Mouse (Mus musculus) megakaryocyte, embryonic 14.5 days (primary cell): Measurements from ENCODE around the gene Rnase10. TPM values are rescaled to one million over a fixed set of nuclear protein-coding genes. Genes with fewer than 3 reads are reported as not detected.
"Not testable (repeated sequence)": the region's sequence is repeated elsewhere in the genome, so short reads cannot be mapped to it uniquely, and the experiment has no call there.

Source experiments
- H3K27me3 ChIP-seq: replicated peaks from 2 replicates; pipeline ENCODE3; 2012; ENCODE audit warnings: inconsistent platforms
- H3K36me3 ChIP-seq: replicated peaks from 2 replicates; pipeline ENCODE3; 2012; ENCODE audit warnings: low read length, inconsistent platforms, mixed read lengths
- H3K4me1 ChIP-seq: 2 replicates; pipeline ENCODE4 v1.6.1; 2012; ENCODE audit warnings: inconsistent platforms
- H3K4me3 ChIP-seq: replicated peaks from 2 replicates; pipeline ENCODE3; 2012; ENCODE audit warnings: moderate library complexity, mild to moderate bottlenecking, inconsistent platforms
- H3K9me3 ChIP-seq: 2 replicates; pipeline ENCODE4 v1.6.1; 2012; ENCODE audit warnings: inconsistent platforms
- FLI1 ChIP-seq: IDR thresholded peaks from 2 replicates; pipeline ENCODE4 v1.6.1; 2012; ENCODE audit warnings: low read length, inconsistent platforms, mixed read lengths
- GATA1 ChIP-seq: IDR thresholded peaks from 3 replicates; pipeline ENCODE4 v1.6.1; 2012; ENCODE audit warnings: mixed read lengths, low read length, inconsistent platforms, borderline replicate concordance
- polyA plus RNA-seq: library from polyadenylated mRNA; stranded (reverse); fragments of >175 nt; gene quantifications from 2 replicates; pipeline ENCODE4 v1.2.3, GENCODE M21; 2012; ENCODE audit warnings: low replicate concordance; ENCODE audit not compliant: insufficient read depth

The Rnase10 gene
- not detected in 2 replicates for polyA plus RNA-seq

DNA sequence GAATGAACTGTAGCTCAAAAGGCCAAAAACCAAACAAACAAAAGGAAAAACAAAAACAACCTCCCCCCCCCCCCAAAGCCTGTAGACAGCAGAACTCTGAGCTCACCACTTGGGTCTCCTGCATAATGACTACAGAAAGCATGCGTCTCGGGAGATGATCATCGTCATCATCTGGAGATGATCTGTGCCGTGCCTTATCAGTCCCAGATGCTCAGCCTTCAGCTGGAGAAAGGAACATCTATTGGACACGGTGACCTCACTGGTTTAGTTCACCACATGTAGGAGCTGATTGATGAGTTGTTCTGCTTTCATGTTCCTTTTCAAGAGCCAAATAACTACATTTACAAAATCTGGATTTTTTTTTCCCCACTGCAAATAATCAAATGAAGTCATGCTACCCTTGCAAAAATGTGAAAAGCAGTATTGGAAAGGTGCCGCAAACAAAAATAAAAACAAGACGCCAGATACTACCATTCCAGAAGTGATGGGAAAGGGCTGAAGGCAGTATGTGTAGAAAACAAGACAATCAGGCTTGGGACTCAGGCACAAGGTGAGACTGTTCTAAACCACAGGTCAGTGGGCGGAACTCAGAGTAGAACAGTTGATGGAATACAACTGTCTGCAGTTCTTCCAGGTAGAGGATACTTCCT is at the start of gene Rnase10:
Rnase10 (plus strand) TSS at position 600 of the 650 bp plus-strand sequence.
- no peak for TF ChIP-seq GATA1
- no peak for TF ChIP-seq FLI1
- H3K4me1 ChIP-seq = 0 out of 2 replicates have a peak, but pooled peaks cover 3% of the 10 kb centered on the region
- H3K27me3 ChIP-seq = no peaks in the 10 kb centered on the region
- no peak within 1 kb of the TSS for H3K4me3 ChIP-seq
- no peaks in the 10 kb centered on the region for H3K36me3 ChIP-seq
- peaks cover 10% of the 10 kb centered on the region for H3K9me3 ChIP-seq

DNA sequence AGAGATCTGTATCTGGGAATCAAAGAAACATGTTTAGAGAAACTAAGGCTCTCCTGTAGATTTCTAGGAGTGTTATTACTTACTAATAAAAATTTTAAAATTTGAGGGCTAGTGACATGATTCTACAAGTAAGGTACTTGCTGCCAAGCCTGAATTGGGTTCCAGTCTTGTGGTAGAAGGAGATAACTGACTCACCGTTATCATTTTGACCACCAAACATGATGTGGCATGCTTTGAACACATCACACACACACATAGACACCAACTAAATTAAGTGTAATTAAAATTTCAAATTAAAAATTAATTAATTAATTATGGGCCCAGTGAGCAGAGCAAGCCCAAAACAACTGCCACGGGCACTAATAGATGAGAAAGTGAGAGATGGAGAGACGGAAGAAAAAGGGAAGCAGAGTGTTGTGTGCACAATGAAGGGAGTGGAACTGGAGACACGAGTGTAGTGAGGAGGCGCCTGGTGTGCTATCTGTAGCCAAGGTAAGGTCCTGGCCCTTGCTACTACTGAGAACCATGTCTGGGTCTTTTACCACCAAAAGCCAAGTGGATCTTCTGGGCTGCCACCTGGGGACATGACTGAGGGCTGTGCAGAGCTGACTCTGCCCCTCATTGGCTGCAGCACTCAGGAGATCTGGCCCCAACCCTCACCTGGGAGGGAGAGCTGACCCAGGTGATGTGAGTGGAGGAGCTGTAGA is 49.1 kb upstream of the Rnase10 start:
- not testable (repeated sequence) for H3K27me3 ChIP-seq, H3K4me1 ChIP-seq, H3K9me3 ChIP-seq, H3K4me3 ChIP-seq, H3K36me3 ChIP-seq

DNA sequence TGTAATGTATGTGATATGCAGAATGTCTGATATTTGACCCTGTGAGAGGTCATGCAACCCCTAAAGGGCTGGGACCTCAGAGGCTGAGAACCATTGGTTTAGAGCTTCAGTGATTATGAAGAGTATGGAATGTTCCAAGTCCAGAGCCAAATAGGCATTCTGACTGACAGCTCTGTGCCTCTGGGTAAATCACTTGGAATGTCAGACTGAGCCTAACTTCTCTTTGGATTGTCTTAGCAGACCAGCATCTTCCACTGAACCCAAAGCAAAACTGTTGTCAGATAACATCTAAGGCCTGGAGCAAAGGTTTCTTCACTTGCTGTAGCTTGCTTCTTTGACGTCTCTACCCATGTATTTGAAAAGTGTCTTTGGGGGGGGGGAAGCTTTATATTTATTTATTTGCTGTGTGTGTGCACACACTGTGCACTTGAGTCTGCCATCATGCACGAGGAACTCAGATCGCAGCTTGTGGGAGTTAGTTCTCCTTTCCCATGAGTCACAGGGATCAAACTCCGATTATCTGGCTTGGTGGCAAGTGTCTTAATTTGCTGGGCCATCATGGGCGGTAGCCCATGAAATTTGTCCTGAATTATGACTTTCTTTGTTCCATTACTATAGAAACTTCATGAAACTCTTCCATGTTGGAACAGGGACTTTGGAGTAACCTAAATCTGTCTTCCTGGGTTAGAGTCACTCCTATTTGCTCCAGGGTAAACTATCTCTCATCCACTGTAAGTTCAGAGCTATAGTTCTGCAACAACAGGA is 39.2 kb upstream of the Rnase10 start:
- Histone ChIP-seq H3K4me3 (no peak overlapping the region), H3K4me1 (peaks cover 6% of the 10 kb centered on the region), H3K27me3 (no peaks in the 10 kb centered on the region), H3K36me3 (peaks cover 3% of the 10 kb centered on the region), H3K9me3 (no peaks in the 10 kb centered on the region)
- TF ChIP-seq FLI1 (no peak), GATA1 (no peak)

DNA sequence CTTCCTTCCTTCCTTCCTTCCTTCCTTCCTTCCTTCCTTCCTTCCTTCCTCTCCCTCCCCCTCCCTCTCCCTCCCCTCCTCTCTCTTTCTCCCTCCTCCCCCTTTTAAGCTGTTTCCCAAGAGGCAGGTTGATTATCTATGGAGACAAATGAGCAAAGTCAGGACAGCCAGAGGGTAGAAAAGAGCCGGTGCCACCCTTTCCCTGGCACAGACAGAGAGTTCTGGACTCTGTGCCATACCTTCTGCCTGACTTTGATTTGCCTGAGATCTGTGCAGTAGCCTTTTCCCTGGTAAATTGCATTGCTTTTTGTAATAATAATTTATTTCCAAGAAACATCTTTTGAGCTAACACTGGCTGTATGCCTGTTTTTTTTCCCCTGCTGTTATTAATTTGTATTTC is 38.5 kb upstream of the Rnase10 start:
- H3K4me1 ChIP-seq = peaks cover 6% of the 10 kb centered on the region
- TF ChIP-seq GATA1 = no peak
- no peak for TF ChIP-seq FLI1
- no peaks in the 10 kb centered on the region for H3K9me3 ChIP-seq
- H3K4me3 ChIP-seq = no peak overlapping the region
- H3K36me3 ChIP-seq = no peaks in the 10 kb centered on the region
- no peaks in the 10 kb centered on the region for H3K27me3 ChIP-seq

DNA sequence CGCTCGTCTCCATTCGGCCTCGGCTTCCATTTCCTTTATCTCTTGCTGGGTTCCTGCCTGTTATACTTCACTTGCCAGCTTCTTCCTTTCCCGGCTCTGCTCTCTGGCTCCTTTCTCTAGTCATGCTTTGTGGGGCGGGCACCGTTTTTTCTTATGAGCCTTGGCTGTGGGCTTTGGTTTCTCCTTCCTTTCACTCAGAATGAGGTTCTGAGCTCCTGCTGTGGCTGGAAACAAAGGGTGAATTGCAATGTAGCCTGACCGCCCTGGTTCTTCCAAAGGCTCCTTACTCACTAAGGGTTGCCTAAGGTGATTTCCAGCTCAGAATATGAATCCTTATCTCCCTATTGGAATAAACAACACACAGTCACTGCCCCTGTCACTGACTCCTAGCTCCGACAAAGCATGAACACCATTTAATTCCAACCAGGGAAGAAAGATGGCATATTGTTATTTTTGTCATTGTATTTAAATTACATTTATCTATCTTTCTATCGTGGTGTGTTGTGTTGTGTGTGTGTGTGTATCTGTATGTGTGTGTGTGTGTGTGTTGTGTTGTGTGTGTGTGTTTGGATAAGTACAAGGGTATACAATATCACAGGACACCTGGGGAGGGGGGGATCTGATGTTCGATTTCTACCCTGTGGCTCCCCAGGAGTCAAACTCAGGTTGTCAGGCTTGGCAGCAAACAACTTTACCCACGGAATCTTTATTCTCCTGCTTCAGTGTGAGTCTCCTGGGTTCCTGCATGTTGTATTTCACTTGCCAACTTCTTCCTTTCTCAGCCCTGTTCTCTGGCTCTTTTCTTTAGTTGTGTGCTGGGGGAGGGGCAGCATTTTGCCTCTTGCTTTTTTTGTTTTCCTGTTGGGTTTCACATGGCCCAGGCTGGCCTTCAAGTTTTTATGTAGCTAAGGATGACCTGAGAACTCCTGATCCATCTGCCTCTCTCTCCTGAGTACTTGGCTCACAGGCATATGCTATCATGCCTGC is 37.7 kb upstream of the Rnase10 start:
- H3K27me3 ChIP-seq = no peaks in the 10 kb centered on the region
- TF ChIP-seq FLI1 = no peak
- no peaks in the 10 kb centered on the region for H3K36me3 ChIP-seq
- H3K4me1 ChIP-seq = peaks cover 6% of the 10 kb centered on the region
- H3K9me3 ChIP-seq = no peaks in the 10 kb centered on the region
- H3K4me3 ChIP-seq = no peak overlapping the region

DNA sequence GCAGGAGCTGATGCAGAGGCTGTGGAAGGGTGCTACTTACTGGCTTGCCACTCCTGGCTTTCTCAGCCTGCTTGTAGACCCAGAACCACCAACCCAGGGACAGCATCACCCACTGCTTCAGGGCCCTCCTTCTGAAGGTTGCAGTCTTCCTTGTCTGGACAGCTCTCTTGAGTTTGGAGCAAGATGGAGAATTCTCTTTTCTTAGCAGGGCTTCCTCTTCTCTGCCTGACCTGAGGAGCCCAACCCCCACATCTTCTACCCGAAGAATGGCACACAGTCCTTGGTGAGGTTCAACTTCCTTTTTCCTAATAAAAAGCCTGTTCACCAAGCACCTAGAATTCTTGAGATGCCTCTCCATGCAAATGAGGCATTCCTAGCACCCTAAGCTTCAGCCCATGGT is 36.7 kb upstream of the Rnase10 start:
- H3K4me1 ChIP-seq = peaks cover 6% of the 10 kb centered on the region

DNA sequence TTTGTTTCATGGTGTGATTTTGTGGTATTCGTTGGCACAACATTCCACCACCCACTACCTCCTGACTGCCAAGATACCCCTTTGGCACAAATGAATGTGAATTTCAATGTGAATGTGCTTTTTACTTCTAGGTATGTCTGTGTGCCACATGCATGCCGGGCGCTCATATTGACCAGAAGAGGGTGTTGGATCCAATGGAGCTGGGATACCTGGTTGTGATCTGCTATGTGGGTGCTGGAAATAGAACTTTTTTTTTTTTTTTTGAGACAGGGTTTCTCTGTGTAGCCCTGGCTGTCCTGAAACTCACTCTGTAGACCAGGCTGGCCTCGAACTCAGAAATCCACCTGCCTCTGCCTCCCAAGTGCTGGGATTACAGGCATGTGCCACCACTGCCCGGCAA is 34.5 kb upstream of the Rnase10 start:
- H3K27me3 ChIP-seq, H3K36me3 ChIP-seq, H3K4me3 ChIP-seq, H3K9me3 ChIP-seq, H3K4me1 ChIP-seq: not testable (repeated sequence)

More for the DNA sequence above, 36.7 kb upstream of the Rnase10 start:
- Histone ChIP-seq H3K9me3 (no peaks in the 10 kb centered on the region), H3K27me3 (no peaks in the 10 kb centered on the region), H3K4me3 (no peak overlapping the region), H3K36me3 (no peaks in the 10 kb centered on the region)
- TF ChIP-seq GATA1 (no peak), FLI1 (no peak)

DNA sequence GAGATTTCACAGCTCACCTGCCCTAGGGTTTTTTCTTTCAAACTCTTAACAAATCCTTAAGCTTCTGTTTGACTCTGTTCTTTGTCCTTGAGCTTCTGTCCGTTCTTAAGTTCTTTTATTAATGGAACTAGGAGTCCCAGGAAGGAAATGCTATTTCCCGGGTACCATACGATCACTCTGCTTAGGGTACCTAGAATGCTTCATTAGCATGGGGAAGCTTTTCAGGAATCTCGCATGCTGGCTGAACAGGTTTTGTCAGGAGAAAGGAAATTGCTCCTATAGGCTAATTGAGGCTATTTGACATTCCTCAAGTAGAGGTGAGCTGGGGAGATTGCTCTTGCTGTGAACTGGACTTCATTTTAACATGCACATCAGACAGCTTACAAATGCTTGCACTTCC is 33.9 kb upstream of the Rnase10 start:
- H3K4me3 ChIP-seq = no peak overlapping the region
- H3K27me3 ChIP-seq = no peaks in the 10 kb centered on the region
- H3K9me3 ChIP-seq = no peaks in the 10 kb centered on the region
- H3K36me3 ChIP-seq = no peaks in the 10 kb centered on the region
- peaks cover 6% of the 10 kb centered on the region for H3K4me1 ChIP-seq
- no peak for TF ChIP-seq GATA1
- no peak for TF ChIP-seq FLI1

DNA sequence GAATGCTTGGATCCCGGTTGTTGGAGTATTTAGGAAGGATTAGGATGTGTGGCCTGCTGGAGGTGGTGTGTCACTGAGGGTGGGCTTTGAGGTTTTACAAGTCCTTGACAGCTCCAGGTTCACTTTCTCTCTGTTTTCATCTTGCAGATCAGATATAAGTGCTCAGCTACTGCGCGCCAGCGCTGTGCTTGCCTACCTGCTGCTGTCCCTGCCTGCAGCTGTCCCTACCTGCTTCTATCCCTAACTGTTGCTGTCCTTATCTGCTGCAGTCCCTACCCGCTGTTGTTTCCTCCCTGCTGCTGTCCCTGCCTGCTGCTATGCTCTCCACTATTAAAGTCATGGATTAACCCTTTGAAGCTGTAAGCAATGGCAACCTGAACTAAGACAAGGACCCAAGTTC is 32.5 kb upstream of the Rnase10 start:
- H3K36me3 ChIP-seq = no peaks in the 10 kb centered on the region
- peaks cover 4% of the 10 kb centered on the region for H3K9me3 ChIP-seq
- TF ChIP-seq GATA1 (no peak), FLI1 (no peak)
- peaks cover 6% of the 10 kb centered on the region for H3K4me1 ChIP-seq
- H3K27me3 ChIP-seq = no peaks in the 10 kb centered on the region
- no peak overlapping the region for H3K4me3 ChIP-seq
